Mouse (Mus musculus) thymus, postnatal 14 days (tissue): ENCODE measurements around the gene St5.

Experiments used
- DNase-seq: peaks from one replicate; pipeline ENCODE4 v3.0.0; 2021

Gene St5

DNA sequence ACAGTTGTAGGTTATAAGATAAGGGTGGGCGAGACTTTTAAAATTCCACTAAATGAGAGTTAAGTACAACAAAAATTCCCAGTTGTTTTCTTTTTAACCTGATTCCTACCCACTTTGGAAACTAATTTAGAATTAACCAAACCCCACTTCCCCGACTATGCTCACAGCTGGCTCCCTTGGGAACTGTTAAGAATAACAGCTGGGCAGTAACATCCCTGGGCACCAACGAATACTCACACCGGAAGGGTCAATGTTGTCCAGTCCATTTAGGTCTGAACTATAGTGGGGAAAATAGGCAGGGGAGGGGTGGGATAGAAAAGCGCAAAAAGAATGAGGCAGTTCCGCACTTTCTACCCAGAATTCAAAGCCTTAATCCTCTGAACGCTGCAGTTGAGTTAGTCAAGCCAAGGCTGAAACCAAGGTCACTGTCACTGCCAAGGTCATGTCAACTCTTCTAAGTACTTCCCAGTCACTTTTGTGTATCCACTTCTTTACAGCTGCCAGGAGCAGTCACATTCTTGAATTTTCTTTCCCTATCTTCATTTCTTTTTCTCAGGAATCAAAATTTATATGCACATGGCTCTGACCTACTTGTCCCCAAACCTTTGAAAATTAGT lies 96.3 kb downstream of the St5 start:
- no peak for DNase-seq

- DNase-seq, result no peak
Observed at GRCm38 (mm10) chr7:109602562-109602961, 100.8 kb downstream of the St5 start.

DNA sequence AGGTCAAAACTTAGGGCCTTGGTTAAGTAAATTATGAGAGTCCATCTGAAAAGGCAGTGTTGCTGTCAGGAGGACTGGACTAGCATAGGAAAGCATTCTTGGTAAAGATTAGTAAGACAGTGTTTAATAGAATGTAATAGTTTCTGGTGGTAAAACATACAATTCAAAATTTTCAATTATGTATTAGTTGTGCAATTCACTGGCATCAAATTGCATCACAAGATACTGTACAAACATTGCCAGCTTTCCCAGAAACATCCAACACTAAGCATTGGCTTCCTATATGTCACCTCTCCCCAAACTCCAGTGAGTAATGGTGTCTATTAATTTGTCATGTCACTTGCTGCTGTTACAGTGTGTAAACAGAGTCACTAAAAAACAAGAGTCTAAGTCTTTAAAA lies 101.4 kb downstream of the St5 start:
- no peak for DNase-seq

DNA sequence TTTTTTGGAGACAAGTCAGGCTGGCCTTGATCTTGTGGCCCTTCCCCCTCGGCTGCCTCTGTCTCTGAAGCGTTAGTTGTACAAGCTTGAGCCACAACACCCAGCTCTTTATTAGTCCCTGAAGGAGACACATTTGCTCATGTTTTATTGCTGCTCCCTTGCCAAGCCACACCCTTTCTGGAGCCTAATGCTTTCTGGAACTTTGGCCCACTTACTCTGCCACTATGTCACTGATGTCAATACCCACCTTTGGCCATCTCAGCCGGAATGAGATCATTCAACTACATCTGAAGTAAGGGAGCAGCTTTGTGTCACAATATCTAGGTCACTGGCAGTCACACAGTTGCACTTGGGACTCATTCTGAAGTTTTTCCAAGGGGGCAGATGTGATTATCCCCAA lies 102.7 kb downstream of the St5 start:
- no peak for DNase-seq

- DNase-seq, result no peak
Observed at GRCm38 (mm10) chr7:109599998-109600397, 103.4 kb downstream of the St5 start.

- DNase-seq, result no peak
Observed at GRCm38 (mm10) chr7:109594845-109595531, 108.4 kb downstream of the St5 start.

DNA sequence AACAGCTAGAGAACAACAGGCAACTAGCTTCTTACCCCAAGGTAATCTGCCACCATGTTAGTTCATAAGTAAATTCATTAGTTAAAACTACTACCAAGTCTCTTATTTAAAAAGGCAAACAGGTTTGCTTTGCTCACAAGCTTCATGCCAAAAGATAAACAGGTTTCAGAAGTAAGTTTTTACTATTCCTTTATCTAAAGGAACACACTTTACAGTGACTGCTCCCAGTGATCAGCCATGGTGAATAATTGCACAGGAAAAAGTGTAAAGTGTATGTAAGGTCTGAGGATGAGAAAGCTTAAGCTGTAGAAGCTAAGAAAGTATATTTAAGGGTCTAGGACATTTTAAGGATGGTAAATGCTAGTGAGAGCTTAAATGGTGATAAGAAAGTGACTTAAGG lies 109.4 kb downstream of the St5 start:
- DNase-seq, result no peak

GRCm38 (mm10) chr7:109592184-109592583 lies 111.2 kb downstream of the St5 start:
- DNase-seq, result no peak

DNA sequence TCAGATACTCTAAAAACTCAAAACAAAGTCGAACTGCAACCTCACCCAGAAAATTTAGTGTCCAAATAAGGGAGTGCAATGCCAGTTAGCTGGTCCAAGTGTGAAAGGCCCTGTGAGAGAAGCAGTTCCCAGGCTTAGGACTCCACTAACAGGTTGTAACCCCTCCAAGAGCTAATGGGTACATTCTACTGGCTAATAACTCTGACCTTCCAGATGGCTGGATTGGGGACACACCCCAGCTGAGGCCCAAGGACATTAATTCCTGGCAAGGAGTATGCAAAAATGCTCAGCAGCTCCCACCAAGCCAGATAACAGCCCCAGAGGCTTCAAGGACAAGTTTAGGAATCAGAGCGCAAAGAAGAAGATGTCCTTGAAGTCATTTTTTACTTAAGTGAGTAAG lies 112.8 kb downstream of the St5 start:
- no peak for DNase-seq

DNA sequence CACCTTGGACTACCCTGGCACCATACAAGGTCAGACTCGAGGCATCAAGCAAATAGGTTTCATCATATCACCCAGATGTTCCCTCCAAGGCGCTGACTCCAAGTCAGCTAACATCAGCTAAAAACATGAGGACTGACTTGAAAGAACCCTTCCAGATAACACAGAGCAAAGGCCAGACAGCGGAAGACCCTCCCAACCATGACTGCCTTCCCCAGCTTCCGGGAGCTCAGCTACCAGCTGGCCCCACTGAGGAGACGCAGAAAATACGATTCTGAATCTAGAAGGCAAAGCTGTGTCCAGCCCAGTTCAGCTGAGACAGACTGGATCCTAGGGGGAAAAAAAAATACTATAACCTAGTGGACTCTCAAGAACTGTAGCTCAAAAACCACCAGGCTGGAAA lies 114.4 kb downstream of the St5 start:
- DNase-seq, result no peak

DNA sequence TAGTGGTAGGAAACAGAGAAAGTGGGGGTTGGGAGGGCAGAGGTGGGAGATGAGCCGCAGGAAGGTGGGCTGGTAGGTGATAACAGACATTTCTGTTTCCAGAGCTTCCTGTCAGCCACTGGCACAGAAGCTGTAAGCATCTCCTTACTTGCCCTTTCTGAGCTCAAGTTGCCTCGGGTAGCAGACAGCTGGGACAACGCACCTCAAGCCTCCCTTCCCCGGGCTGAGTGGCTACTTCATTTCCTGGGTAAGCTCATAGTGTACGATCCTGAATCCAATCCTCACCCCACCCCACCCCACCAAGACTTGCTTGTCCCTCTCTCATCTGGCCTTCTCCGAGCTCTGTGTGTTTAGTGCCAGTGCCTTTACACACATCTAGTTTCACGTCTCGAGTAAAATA lies 115.3 kb downstream of the St5 start:
- peak; percentile 10 for DNase-seq

GRCm38 (mm10) chr7:109584467-109584866 lies 118.9 kb downstream of the St5 start:
- no peak for DNase-seq

DNA sequence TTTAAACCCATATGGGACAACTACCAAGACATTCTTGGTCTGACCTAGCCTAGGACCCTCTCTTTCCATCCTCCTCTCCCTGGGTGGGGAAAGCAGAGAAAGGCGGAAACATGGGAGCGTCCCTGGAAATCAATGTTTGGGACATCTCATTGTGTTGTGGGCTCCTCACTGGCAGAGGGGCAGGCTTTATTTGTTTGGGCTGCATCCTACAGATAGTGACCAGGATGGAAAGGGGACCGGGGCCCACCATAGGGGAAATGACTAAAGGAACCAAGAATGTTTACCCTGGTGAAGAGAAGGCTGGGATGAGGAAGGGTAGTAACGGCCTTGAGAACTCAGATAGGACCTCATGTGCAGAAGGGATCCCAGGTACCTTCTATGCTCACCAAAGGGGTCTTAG lies 122.9 kb downstream of the St5 start:
- DNase-seq, result no peak

- no peak for DNase-seq
Observed at GRCm38 (mm10) chr7:109579585-109580307, 123.7 kb downstream of the St5 start.

GRCm38 (mm10) chr7:109578880-109579584 lies 124.4 kb downstream of the St5 start:
- no peak for DNase-seq

DNA sequence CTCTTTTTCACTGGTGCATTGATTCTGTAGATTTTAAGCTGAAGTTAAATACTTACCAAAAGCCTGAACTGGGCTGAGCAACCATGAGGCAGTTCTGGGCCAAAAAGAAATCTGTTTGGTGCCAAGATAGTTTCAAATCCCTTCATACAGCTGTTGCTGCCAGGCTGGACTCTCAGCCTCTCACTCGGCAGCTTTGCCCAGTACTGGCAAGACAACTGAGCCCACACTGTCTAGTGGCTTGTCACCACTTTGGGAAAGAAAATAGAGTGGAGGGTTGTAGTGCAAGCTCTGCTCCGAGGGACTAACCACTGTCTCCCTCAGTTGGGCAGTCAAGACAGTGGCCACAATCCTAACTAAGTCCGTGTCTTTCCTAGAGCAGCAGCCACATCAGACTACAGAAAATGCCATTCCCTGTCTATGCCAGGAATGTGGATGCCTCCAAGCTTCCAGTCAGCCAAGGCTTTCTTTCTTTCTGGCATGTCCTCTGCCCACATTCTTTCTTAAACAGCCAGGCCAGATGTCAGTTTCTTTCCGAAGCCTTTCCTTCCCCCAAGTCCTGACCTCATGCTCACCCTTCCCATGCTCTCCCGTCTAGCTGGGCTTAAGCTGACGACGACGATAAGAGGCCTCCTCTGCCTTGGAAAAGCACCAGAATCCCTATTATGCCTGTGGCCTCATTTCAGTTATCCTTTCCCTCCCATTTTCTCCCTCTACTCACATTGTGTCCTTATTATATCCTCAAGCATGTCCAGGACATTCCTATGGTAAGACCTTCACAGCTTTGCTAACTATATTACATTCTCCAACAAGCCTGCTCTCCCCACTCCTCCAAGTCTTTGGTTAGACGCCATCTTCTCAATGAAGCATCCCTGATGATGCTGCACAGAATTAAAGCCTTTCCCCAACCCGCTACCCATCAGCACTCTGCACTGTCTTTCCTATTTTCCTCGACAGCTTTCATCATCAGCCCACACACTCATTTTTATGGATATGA lies 126.8 kb downstream of the St5 start:
- DNase-seq, result no peak

DNA sequence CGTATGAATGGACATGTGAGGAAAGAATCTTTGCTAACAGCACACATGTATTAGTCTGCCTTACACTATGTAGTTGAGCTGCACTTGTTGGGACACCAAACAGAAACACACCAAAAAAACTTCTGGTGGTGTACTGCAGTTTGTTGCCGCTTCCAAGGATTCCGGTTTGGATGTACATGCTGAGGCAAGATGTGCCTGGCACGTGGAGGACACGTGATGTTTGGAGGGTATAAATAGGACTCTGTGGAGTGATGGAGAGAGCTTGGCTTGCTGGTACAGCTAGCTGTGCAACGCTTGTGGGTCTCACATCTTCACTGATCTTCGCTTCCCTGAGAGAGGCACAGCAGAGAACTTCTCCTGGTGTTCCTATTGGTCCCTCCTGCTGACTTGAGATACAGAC lies 129.2 kb downstream of the St5 start:
- DNase-seq, result no peak

- no peak for DNase-seq
Observed at GRCm38 (mm10) chr7:109568391-109568892, 135.0 kb downstream of the St5 start.

- DNase-seq, result no peak
Observed at GRCm38 (mm10) chr7:109566841-109567768, 136.3 kb downstream of the St5 start.

DNA sequence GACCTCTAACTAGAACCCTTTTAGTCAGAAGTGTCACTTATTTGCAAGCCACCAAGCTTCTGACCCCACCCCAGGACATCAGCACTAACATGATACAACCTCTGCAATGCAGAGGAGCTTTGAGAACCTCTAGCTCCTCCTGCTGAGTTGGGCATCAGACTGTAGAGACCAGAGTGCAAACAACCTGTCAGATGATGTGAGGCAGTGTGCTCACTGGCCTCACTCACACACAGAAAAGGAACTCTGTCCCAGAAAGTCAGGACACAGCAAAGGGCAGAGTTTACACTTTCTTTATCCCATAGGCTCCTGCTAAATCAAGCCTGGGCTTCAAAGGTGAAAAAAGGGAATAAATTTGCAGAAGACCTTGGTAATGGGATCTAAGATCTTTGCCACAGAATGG lies 137.1 kb downstream of the St5 start:
- DNase-seq, result no peak

GRCm38 (mm10) chr7:109563775-109564362 lies 139.5 kb downstream of the St5 start:
- DNase-seq, result no peak
